Mouse (Mus musculus) lung, embryonic 16.5 days (tissue): ENCODE results near the gene Nppb. TPM values are rescaled to one million over a fixed set of nuclear protein-coding genes. Genes with fewer than 3 reads are reported as not detected.

Experiments used
- ATAC-seq: fragments of 200-750 bp; cut with Nextera tagmentation; 2 replicates; pipeline ENCODE4 v1.8.0; 2017; ENCODE audit warnings: low read depth, mild to moderate bottlenecking, moderate library complexity
- H3K27ac ChIP-seq: fragments of 300-500 bp; sonication (generic); 2 replicates; pipeline ENCODE4 v1.5.1; 2014; ENCODE audit warnings: mild to moderate bottlenecking, control low read depth, low read length
- H3K27me3 ChIP-seq: fragments of 300-500 bp; sonication (generic); 2 replicates; pipeline ENCODE4 v1.6.1; 2014; ENCODE audit warnings: low read depth, low read length, mixed read lengths; ENCODE audit not compliant: control insufficient read depth, insufficient read depth
- H3K36me3 ChIP-seq: fragments of 300-500 bp; sonication (generic); 2 replicates; pipeline ENCODE4 v1.6.1; 2014; ENCODE audit warnings: low read length; ENCODE audit not compliant: control insufficient read depth, insufficient read depth
- H3K4me1 ChIP-seq: fragments of 300-500 bp; sonication (generic); replicated peaks from 2 replicates; pipeline ENCODE4 v1.6.1; 2014; ENCODE audit warnings: low read length, mixed read lengths; ENCODE audit not compliant: control insufficient read depth, insufficient read depth
- H3K4me2 ChIP-seq: fragments of 300-500 bp; sonication (generic); 2 replicates; pipeline ENCODE4 v1.6.1; 2014; ENCODE audit warnings: low read depth, low read length, control low read depth
- H3K4me3 ChIP-seq: fragments of 300-500 bp; sonication (generic); 2 replicates; pipeline ENCODE4 v1.5.1; 2014; ENCODE audit warnings: mild to moderate bottlenecking, low read length, control low read depth
- H3K9ac ChIP-seq: fragments of 300-500 bp; sonication (generic); 2 replicates; pipeline ENCODE4 v1.6.1; 2014; ENCODE audit warnings: low read length, control low read depth
- H3K9me3 ChIP-seq: fragments of 300-500 bp; sonication (generic); 2 replicates; pipeline ENCODE4 v1.6.1; 2016; ENCODE audit warnings: low read length; ENCODE audit not compliant: control insufficient read depth
- WGBS: fragments of 180-500 bp; shearing (Covaris S2); extraction: QIAGEN DNeasy Blood & Tissue Kit; methylation state at CpG from one replicate; pipeline ENCODE4 v1.1.7; 2014; 5-methylcytosine and 5-hydroxymethylcytosine counted together
- polyA plus RNA-seq: library from polyadenylated mRNA; unstranded; fragments of >200 nt; fragmentation: Nextera tagmentation; extraction: Ambion mirVana; gene quantifications from 2 replicates; pipeline ENCODE4 v1.2.1, GENCODE M21; 2015

The Nppb gene
- polyA plus RNA-seq, 1 experiment from 2014 or later: 2.9 TPM

GRCm38 (mm10) chr4:148001013-148001789 is 15.6 kb downstream of the Nppb start:
- H3K4me1 ChIP-seq: no peaks in the 10 kb centered on the region
- H3K9me3 ChIP-seq: no peaks in the 10 kb centered on the region
- H3K4me3 ChIP-seq: no peak overlapping the region
- no peak overlapping the region for H3K9ac ChIP-seq
- 0 out of 2 replicates have a peak, but pooled peaks cover 2% of the 10 kb centered on the region for H3K36me3 ChIP-seq
- ATAC-seq: no peak
- H3K4me2 ChIP-seq: no peak overlapping the region
- no peaks in the 10 kb centered on the region for H3K27me3 ChIP-seq
- no peak overlapping the region for H3K27ac ChIP-seq
- WGBS: 72% methylated on average over 17 of the region's 17 CpGs

DNA sequence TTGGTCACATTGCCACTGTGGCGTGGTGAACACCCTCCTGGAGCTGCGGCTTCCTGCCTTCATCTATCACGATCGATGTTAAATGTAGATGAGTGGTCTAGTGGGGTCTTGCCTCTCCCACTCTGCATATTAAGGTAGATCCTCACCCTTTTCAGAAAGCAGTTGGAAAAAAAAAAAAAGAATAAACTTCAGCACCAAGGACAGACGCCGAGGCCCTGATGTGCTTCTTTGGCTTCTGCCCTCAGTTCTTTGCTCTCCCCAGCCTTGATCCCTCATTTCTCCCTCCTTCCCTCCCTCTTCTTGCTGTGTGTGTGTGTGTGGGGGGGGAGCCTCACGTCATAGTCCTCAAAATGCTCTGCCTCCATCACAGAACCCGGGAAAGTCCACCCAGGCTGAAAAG is 16.3 kb downstream of the Nppb start:
- Histone ChIP-seq H3K4me3 (no peak overlapping the region), H3K9me3 (no peaks in the 10 kb centered on the region), H3K36me3 (peaks cover 4% of the 10 kb centered on the region; the same call in 1 of the 2 replicates), H3K27me3 (no peaks in the 10 kb centered on the region), H3K4me1 (no peaks in the 10 kb centered on the region), H3K9ac (no peak overlapping the region), H3K27ac (no peak overlapping the region), H3K4me2 (no peak overlapping the region)
- ATAC-seq: no peak
- 40% methylated on average over 8 of the region's 8 CpGs for WGBS

DNA sequence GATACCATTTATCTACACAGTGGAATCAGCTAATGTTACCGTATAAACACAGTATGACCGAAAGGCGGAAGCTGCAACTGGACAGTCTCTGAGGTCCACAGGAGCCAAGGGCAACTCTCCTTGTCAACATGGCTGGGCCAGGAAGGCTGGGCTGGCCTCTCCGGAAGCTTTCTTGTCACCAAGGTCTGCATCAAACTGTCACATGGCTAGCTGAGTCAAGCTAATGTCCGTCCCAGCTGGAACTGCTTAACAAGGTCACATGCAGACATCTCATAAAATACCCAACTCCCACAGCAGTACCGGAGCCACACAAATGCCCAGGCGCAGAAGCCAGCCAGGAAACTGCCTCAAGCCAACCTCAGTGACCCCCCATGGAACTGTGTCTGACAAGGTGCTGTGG is 18.8 kb downstream of the Nppb start:
- no peak overlapping the region for H3K27ac ChIP-seq
- H3K9me3 ChIP-seq: no peaks in the 10 kb centered on the region
- H3K4me1 ChIP-seq: no peaks in the 10 kb centered on the region
- H3K36me3 ChIP-seq: peaks cover 20% of the 10 kb centered on the region
- no peaks in the 10 kb centered on the region for H3K27me3 ChIP-seq
- no peak overlapping the region for H3K4me3 ChIP-seq
- no peak overlapping the region for H3K4me2 ChIP-seq
- H3K9ac ChIP-seq: no peak overlapping the region
- WGBS: 88% methylated on average over 7 of the region's 7 CpGs
- ATAC-seq: no peak

DNA sequence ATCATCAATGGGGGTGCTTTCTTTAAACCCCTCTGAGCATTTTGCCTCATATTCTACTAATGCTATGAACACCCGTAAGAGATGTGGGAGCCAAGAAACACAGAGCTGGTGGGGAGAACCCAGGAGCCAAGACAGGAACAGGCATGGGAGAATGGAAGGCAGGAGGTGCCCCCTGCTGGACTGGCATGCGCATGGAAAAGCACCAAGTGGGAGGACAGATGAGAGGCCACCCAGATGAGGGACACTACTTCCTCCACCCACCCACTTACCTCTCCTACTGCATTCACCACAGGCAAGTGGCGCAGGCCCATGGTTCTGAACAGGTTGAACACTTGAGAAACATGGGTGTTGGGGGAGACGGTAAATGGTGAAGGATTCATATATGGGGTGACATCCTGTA is 22.8 kb downstream of the Nppb start:
- WGBS: 81% methylated on average over 4 of the region's 4 CpGs
- H3K9me3 ChIP-seq: no peaks in the 10 kb centered on the region
- H3K4me2 ChIP-seq: no peak overlapping the region
- no peak overlapping the region for H3K9ac ChIP-seq
- no peaks in the 10 kb centered on the region for H3K27me3 ChIP-seq
- peaks cover 45% of the 10 kb centered on the region for H3K36me3 ChIP-seq
- H3K4me1 ChIP-seq: no peaks in the 10 kb centered on the region
- no peak for ATAC-seq
- H3K27ac ChIP-seq: no peak overlapping the region
- H3K4me3 ChIP-seq: no peak overlapping the region

GRCm38 (mm10) chr4:148009641-148010040 is 24.1 kb downstream of the Nppb start:
- H3K9ac ChIP-seq: no peak overlapping the region
- no peak overlapping the region for H3K4me3 ChIP-seq
- no peaks in the 10 kb centered on the region for H3K9me3 ChIP-seq
- peaks cover 56% of the 10 kb centered on the region for H3K36me3 ChIP-seq
- H3K27me3 ChIP-seq: no peaks in the 10 kb centered on the region
- H3K4me1 ChIP-seq: no peaks in the 10 kb centered on the region
- no peak overlapping the region for H3K4me2 ChIP-seq
- no peak overlapping the region for H3K27ac ChIP-seq
- whole genome bisulfite sequencing: 93% methylated on average over 2 of the region's 2 CpGs
- ATAC-seq: no peak

- no peak overlapping the region for H3K4me3 ChIP-seq
Observed at GRCm38 (mm10) chr4:148011332-148011731, 25.7 kb downstream of the Nppb start.

DNA sequence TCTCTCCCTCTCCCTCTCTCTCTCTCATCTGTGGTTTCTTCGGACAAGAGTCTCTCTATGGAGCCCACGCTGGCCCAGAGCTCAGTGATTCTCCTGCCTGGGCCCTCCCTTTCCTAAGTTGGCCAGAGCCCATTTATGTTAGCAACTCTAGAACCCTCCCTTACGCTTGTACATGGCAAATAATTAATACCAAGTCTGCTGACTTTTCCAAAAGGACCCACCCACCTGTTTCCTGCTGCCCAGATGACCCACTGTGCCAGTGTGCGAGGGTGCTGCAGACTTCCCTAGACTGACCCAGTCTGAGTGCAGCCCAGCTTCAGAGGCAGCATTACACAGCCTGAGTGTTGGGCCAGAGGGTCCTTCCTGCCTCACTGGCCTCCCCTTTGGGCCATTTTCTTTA is 26.6 kb downstream of the Nppb start:
- 93% methylated on average over 4 of the region's 4 CpGs for WGBS
- H3K4me2 ChIP-seq: no peak overlapping the region
- H3K4me3 ChIP-seq: no peak overlapping the region
- H3K9me3 ChIP-seq: no peaks in the 10 kb centered on the region
- no peak overlapping the region for H3K27ac ChIP-seq
- H3K27me3 ChIP-seq: no peaks in the 10 kb centered on the region
- ATAC-seq: no peak
- H3K36me3 ChIP-seq: peaks cover 52% of the 10 kb centered on the region
- no peaks in the 10 kb centered on the region for H3K4me1 ChIP-seq
- H3K9ac ChIP-seq: no peak overlapping the region

More at GRCm38 (mm10) chr4:148011332-148011731, 25.7 kb downstream of the Nppb start:
- Histone ChIP-seq H3K36me3 (peaks cover 53% of the 10 kb centered on the region), H3K9me3 (no peaks in the 10 kb centered on the region), H3K9ac (no peak overlapping the region), H3K4me1 (no peaks in the 10 kb centered on the region), H3K27ac (no peak overlapping the region), H3K4me2 (no peak overlapping the region), H3K27me3 (no peaks in the 10 kb centered on the region)
- ATAC-seq: no peak
- WGBS: 73% methylated on average over 3 of the region's 3 CpGs

- 81% methylated on average over 10 of the region's 10 CpGs for WGBS
- H3K9ac ChIP-seq: no peak overlapping the region
- H3K27ac ChIP-seq: no peak overlapping the region
- H3K9me3 ChIP-seq: no peaks in the 10 kb centered on the region
- no peak overlapping the region for H3K4me2 ChIP-seq
- no peaks in the 10 kb centered on the region for H3K4me1 ChIP-seq
- no peak overlapping the region for H3K4me3 ChIP-seq
- ATAC-seq: no peak
- H3K27me3 ChIP-seq: no peaks in the 10 kb centered on the region
- H3K36me3 ChIP-seq: peaks cover 45% of the 10 kb centered on the region
Observed at GRCm38 (mm10) chr4:148015418-148015817, 29.8 kb downstream of the Nppb start.

DNA sequence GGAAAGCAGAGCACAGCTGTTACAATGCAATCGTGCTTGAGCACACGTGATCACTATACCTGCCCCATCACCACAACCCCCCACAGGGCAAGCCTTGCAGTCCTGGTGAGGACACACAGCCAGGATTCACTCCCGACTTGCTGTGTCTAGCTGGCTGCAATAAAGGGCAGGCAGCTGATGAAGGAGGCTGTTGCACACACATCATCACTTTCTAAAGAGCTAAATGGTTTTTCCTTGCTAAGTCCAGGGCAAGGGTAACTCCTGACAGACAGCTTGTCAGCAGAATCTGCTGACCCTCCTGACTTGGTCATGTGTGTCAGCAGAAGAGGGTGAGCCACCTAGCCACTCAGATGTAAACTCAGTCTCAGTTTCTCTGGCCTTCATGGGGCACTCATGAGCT is 31.4 kb downstream of the Nppb start:
- Histone ChIP-seq H3K4me1 (no peaks in the 10 kb centered on the region), H3K36me3 (peaks cover 38% of the 10 kb centered on the region), H3K9me3 (no peaks in the 10 kb centered on the region), H3K4me2 (no peak overlapping the region), H3K4me3 (no peak overlapping the region), H3K9ac (no peak overlapping the region), H3K27ac (no peak overlapping the region), H3K27me3 (no peaks in the 10 kb centered on the region)
- WGBS: 71% methylated on average over 3 of the region's 3 CpGs
- ATAC-seq: no peak
